Mouse (Mus musculus): Measurements from ENCODE around the gene Abhd12.
A peak's percentile ranks its signal among the peaks of the same experiment; 100 is the strongest.

The Abhd12 gene

DNA sequence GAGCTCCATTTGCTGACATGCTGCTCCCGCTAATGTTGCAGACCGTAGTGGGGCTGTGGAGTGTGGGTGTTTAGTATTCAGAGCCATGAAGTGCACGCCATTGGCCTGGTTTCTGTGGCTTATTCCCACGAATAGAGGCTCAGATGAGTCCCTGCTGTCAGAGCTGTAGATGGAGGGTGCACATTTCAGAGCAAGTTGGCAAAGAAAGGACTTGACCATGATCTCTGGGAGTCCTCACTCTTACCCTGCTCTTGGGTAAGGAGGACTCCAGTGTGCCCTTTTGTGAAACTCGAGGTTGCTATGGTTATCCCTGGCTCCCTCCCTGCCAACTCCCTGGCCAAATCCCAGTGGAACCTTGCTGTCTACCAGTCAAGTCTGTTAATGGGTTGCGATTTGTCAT, 96.2 kb downstream of the Abhd12 start:
- DNase-seq (ENCODE audit: low spot score) = peak; percentile 95

DNA sequence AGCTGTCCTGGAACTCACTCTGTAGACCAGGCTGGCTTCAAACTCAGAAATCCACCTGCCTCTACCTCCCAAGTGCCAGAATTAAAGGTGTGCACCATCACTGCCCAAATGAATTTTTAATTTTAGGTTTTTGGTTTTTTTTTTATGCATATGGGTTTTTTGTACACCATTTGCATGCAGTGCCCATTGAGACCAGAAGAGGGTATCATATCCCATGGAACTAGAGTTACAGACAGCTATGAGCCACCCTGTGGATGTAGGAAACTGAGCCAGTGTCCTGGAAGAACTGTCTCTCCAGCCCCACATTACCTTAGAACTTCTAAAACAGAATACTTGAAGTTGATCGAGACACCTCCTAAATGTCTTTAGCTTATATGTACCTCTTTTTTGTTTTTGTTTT, 101.5 kb downstream of the Abhd12 start:
- DNase-seq (ENCODE audit: low spot score) = peak; percentile 67

DNA sequence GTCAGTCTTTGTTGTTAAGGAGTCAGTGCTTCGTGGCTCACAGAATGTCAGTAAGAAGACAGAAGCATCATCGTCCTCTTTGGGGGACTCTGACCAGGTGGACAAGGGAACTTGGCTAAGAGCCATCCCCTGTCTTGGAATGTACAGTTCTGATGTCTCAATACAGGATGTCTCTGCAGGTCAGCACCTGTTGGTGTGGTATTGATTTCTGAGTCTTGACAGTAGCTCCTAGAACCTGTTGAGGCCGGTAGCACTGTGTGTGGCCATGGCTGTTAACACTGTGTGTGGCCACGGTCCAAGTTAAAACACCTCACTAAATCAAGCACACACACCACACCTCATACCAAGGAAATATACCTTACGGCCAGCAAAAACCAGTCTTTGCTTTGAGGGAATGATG, 103.9 kb downstream of the Abhd12 start:
- no peak for DNase-seq (ENCODE audit: low spot score)

DNA sequence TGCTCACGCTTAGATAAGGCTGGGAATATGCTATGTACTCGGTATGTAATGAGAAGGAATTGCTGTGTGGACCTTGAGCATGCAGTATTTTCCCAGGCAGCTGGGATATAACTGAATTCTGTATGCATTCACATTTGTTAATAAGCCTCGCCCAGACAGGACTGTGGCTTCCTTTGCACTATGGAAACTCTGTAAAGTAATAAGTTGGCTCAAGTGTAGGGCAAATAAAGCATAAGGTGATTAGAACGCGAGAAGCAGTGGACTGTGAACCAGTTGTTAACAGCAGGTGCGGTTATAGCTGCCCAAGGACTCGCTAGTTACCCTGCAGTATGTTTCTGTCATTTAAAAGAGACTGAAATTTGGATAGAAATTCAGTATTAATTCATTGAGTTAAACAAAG, 106.5 kb downstream of the Abhd12 start:
- no peak for DNase-seq (ENCODE audit: low spot score)

DNA sequence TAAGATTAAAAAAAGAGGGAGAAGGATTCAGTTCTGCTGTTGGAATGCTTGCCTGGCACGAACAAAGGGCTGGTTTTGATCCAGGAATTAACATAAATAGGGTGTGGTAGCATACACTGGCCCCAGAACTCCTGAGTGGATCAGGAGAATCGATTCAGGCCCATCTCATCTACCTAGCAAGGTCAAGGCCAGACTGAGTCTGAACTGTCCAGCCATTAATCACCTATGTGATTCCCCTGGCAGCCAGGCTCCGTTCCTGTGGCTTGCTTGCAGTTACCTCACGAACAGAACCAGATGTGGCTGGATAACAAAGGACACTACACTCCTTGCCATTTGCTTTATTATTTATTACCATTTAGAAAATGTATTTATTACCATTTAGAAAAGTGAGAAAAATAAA, 111.2 kb downstream of the Abhd12 start:
- DNase-seq (ENCODE audit: low spot score) = no peak

DNA sequence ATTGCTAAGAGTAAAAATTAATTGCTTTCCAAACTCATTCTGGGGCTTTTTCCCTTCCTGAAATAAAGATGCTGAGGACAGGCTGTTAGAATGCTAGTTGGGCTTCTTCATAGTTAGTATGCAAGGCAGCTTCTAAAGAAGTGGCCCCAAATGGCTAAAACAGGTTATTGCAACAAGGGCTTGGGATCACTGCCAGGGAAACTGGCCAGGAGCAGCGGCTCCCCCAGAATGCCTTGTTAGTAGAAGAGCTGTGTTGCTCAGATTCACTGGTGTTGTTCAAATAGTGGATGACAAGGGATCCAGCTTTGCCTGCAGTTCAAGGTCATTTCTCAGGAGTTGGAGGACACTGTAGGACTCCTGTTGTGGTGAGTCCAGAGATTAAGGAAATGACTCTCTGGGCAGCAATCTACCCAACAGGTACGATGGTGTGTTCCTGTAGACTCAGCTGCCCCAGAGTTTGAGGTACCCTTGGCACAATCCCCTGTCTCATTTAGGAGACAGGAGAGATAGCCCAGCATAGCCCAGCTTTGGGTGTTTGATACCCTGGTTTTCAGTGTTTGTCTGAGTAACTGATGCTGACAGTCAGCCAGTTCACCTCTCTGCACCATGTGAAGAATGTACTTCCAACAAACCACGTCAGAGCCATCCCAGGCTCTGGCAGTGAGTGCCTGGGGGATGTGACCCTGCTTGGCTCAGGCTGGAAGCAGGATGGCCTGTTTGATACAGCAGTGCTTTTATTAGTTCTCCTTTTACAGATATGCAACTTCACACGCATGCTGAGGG, 115.6 kb downstream of the Abhd12 start:
- peak; percentile 84 for DNase-seq (ENCODE audit: low spot score)

DNA sequence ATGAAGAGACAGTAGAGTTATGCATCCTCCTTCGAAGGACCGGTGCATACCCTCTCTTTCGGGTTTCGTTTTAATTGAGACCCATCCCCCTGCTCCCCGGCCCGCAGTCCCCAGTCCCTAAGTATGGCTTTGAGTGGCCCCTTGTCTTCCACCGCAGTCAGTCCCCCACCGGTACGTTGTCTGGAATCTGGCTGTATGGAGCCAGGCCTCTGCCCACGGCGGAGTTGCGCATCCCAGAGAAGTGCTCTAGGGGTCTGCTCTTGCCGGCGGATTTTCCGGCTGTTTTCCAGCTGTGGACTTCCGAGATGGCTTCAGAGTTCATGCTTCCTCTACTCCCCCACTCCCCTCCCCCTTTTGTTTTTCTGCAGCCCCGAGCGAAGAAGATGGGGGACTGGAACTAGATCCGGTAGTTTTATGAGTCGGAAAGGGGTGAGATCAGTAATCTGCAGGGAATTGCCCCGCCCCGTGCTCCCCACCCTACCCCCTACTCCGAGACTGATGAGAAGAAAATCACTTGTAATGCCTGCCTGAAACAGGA, 117.2 kb downstream of the Abhd12 start:
- DNase-seq (ENCODE audit: low spot score) = no peak

DNA sequence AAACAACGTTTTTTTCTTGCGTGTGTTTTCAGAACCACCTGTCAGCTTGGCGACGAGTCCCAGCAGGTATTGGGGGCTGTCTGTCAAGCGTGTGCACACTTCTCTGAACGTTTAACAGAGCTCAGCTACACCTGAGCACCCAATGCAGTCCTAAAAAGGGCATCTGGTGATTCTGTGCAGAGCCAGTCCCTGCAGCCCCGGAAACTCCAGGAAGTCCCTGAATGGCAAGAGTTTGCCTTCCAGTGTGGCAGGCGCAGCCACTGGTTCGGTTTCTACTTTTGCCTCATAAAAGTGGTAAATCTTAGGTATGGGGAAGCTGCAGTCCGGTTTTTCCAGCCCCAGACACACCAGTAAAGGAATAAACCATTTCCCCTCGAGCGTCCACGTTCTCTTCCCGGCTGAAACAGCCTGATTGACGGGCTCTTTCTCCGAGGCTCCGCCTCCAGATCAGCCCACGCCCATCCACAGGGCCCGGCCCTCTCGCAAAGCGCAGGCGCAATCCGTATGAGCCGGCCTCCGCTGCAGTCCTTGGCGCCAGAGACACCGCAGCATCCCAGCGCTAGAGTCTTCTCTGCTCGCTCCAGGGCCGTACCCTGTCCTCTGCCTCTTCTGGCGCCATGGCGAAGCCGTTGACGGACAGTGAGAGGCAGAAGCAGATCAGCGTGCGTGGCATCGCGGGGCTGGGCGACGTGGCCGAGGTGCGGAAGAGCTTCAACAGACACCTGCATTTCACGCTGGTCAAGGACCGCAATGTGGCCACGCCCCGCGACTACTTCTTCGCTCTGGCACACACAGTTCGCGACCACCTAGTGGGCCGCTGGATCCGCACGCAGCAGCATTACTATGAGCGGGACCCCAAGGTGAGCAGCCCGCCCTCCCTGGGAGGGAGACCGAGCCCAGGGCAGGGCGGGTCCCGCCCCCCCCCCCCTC, 118.0 kb downstream of the Abhd12 start, which contains the start of gene Pygb:
Pygb (plus strand) TSS at position 485 of the 930 bp plus-strand sequence.
- peak; percentile 95 for DNase-seq (ENCODE audit: low spot score)

DNA sequence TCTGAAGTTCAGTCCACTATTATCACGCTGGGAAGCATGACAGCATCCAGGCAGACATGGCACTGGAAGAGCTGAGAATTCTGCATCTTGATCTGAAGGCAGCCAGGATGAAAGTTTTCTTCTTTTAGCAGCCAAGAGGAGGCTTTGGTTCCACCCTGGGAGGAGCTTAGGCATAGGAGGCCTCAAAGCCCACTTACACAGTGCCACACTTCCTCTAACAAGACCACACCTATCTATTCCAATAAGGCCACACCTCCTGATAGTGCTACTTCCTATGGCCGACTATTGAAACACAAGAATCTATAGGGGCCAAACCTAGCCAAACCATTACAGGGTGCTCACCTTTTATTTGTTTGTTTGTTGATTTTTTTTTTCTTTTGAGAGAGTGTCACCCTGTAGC, 121.7 kb downstream of the Abhd12 start:
- no peak for DNase-seq (ENCODE audit: low spot score)
